Mouse (Mus musculus) cerebellum, adult 2 months (tissue): ENCODE data around the gene Gng2.

Source experiments
- CTCF ChIP-seq: fragments of 200-500 bp; IDR thresholded peaks from 2 replicates; pipeline ENCODE4 v1.5.1; 2011; ENCODE audit warnings: low read depth, mild to moderate bottlenecking, control low read depth, low read length, moderate library complexity, borderline replicate concordance; ENCODE audit not compliant: insufficient read depth
- POLR2A ChIP-seq: fragments of 200-500 bp; IDR thresholded peaks from 2 replicates; pipeline ENCODE4 v1.6.1; 2011; ENCODE audit warnings: low read length, control low read depth, borderline replicate concordance; ENCODE audit not compliant: insufficient read depth

- no peak for TF ChIP-seq CTCF
- TF ChIP-seq POLR2A, result no peak
Measured at GRCm38 (mm10) chr14:19900492-19900891, 76.9 kb downstream of the Gng2 start.
